Mouse (Mus musculus): Measurements from ENCODE around the gene Phyhipl. TPM values are rescaled to one million over a fixed set of nuclear protein-coding genes. Genes with fewer than 3 reads are reported as not detected.

Phyhipl gene
- polyA plus RNA-seq, 1 experiment from 2014 or later, result 284 TPM

GRCm38 (mm10) chr10:70611633-70612032 lies 44.1 kb downstream of the Phyhipl start:
- Histone ChIP-seq H3K27me3 (replicated peaks) (no peaks in the 10 kb centered on the region), H3K9me3 (no peaks in the 10 kb centered on the region), H3K36me3 (replicated peaks) (no peaks in the 10 kb centered on the region), H3K27ac (no peak overlapping the region), H3K9ac (no peak overlapping the region), H3K4me3 (no peak overlapping the region), H3K4me1 (no peaks in the 10 kb centered on the region), H3K4me2 (no peak overlapping the region)
- ATAC-seq (replicated peaks), result no peak
- WGBS, result 93% methylated on average over 1 of the region's 1 CpGs

- WGBS, result 2% methylated on average over 28 of the region's 28 CpGs
- Histone ChIP-seq H3K27me3 (replicated peaks) (no peaks in the 10 kb centered on the region), H3K9me3 (no peaks in the 10 kb centered on the region), H3K4me3 (peak overlapping the region; percentile 98), H3K9ac (peak overlapping the region; percentile 75), H3K27ac (peak overlapping the region; percentile 94), H3K4me2 (peak overlapping the region; percentile 67), H3K36me3 (replicated peaks) (no peaks in the 10 kb centered on the region), H3K4me1 (peaks cover 15% of the 10 kb centered on the region)
- peak; percentile 70 for ATAC-seq (replicated peaks)
Observed at GRCm38 (mm10) chr10:70599925-70600305, 55.9 kb downstream of the Phyhipl start.

GRCm38 (mm10) chr10:70599126-70599924 lies 56.4 kb downstream of the Phyhipl start:
- Histone ChIP-seq H3K4me3 (peak overlapping the region; percentile 98), H3K27ac (peak overlapping the region; percentile 94), H3K36me3 (replicated peaks) (no peaks in the 10 kb centered on the region), H3K9me3 (no peaks in the 10 kb centered on the region), H3K4me2 (peak overlapping the region; percentile 67), H3K9ac (peak overlapping the region; percentile 97), H3K4me1 (peaks cover 17% of the 10 kb centered on the region), H3K27me3 (replicated peaks) (no peaks in the 10 kb centered on the region)
- ATAC-seq (replicated peaks), result peak; percentile 96
- WGBS, result under 1% methylated on average over 103 of the region's 124 CpGs

- 0% methylated on average over 48 of the region's 48 CpGs for WGBS
- peak; percentile 75 for ATAC-seq (replicated peaks)
Observed at GRCm38 (mm10) chr10:70598516-70599125, 57.1 kb downstream of the Phyhipl start.

GRCm38 (mm10) chr10:70598081-70598515 lies 57.7 kb downstream of the Phyhipl start:
- peak overlapping the region; percentile 67 for H3K4me2 ChIP-seq
- H3K27ac ChIP-seq, result peak overlapping the region; percentile 94
- H3K4me3 ChIP-seq, result peak overlapping the region; percentile 98
- H3K9ac ChIP-seq, result peak overlapping the region; percentile 97
- no peak for ATAC-seq (replicated peaks)
- H3K27me3 ChIP-seq (replicated peaks), result no peaks in the 10 kb centered on the region
- no peaks in the 10 kb centered on the region for H3K36me3 ChIP-seq (replicated peaks)
- H3K4me1 ChIP-seq, result peaks cover 23% of the 10 kb centered on the region
- no peaks in the 10 kb centered on the region for H3K9me3 ChIP-seq
- 12% methylated on average over 10 of the region's 10 CpGs for WGBS

More at GRCm38 (mm10) chr10:70598516-70599125, 57.1 kb downstream of the Phyhipl start:
- H3K9ac ChIP-seq, result peak overlapping the region; percentile 97
- peak overlapping the region; percentile 67 for H3K4me2 ChIP-seq
- no peaks in the 10 kb centered on the region for H3K36me3 ChIP-seq (replicated peaks)
- H3K4me1 ChIP-seq, result peaks cover 23% of the 10 kb centered on the region
- H3K27ac ChIP-seq, result peak overlapping the region; percentile 94
- H3K9me3 ChIP-seq, result no peaks in the 10 kb centered on the region
- peak overlapping the region; percentile 98 for H3K4me3 ChIP-seq
- no peaks in the 10 kb centered on the region for H3K27me3 ChIP-seq (replicated peaks)

GRCm38 (mm10) chr10:70594007-70594406 lies 61.8 kb downstream of the Phyhipl start:
- no peaks in the 10 kb centered on the region for H3K9me3 ChIP-seq
- H3K27me3 ChIP-seq (replicated peaks), result no peaks in the 10 kb centered on the region
- no peak overlapping the region for H3K4me2 ChIP-seq
- 24% methylated on average over 1 of the region's 1 CpGs for WGBS
- peaks cover 23% of the 10 kb centered on the region for H3K4me1 ChIP-seq
- H3K36me3 ChIP-seq (replicated peaks), result no peaks in the 10 kb centered on the region
- no peak overlapping the region for H3K9ac ChIP-seq
- H3K27ac ChIP-seq, result no peak overlapping the region
- no peak for ATAC-seq (replicated peaks)
- no peak overlapping the region for H3K4me3 ChIP-seq

- Histone ChIP-seq H3K9me3 (no peaks in the 10 kb centered on the region), H3K4me2 (no peak overlapping the region), H3K27me3 (replicated peaks) (no peaks in the 10 kb centered on the region), H3K4me3 (no peak overlapping the region), H3K4me1 (peaks cover 4% of the 10 kb centered on the region), H3K36me3 (replicated peaks) (no peaks in the 10 kb centered on the region), H3K27ac (no peak overlapping the region), H3K9ac (no peak overlapping the region)
- no peak for ATAC-seq (replicated peaks)
- WGBS, result 90% methylated on average over 3 of the region's 3 CpGs
Observed at GRCm38 (mm10) chr10:70586876-70587405, 68.8 kb downstream of the Phyhipl start.

- 94% methylated on average over 1 of the region's 1 CpGs for WGBS
- Histone ChIP-seq H3K4me3 (no peak overlapping the region), H3K4me1 (peaks cover 4% of the 10 kb centered on the region), H3K4me2 (no peak overlapping the region), H3K27me3 (replicated peaks) (no peaks in the 10 kb centered on the region), H3K36me3 (replicated peaks) (no peaks in the 10 kb centered on the region), H3K9me3 (no peaks in the 10 kb centered on the region), H3K27ac (no peak overlapping the region), H3K9ac (no peak overlapping the region)
- ATAC-seq (replicated peaks), result no peak
Observed at GRCm38 (mm10) chr10:70584171-70584570, 71.6 kb downstream of the Phyhipl start.

- Histone ChIP-seq H3K4me1 (no peaks in the 10 kb centered on the region), H3K4me3 (no peak overlapping the region), H3K9me3 (no peaks in the 10 kb centered on the region), H3K36me3 (replicated peaks) (no peaks in the 10 kb centered on the region), H3K4me2 (no peak overlapping the region), H3K9ac (no peak overlapping the region), H3K27me3 (replicated peaks) (no peaks in the 10 kb centered on the region), H3K27ac (no peak overlapping the region)
- ATAC-seq (replicated peaks), result no peak
- WGBS, result 70% methylated on average over 7 of the region's 7 CpGs
Observed at GRCm38 (mm10) chr10:70581556-70582211, 74.1 kb downstream of the Phyhipl start.

GRCm38 (mm10) chr10:70563636-70564035 lies 92.1 kb downstream of the Phyhipl start:
- 24% methylated on average over 3 of the region's 3 CpGs for WGBS
- H3K36me3 ChIP-seq (replicated peaks), result peaks cover 17% of the 10 kb centered on the region
- H3K9me3 ChIP-seq, result no peaks in the 10 kb centered on the region
- H3K4me3 ChIP-seq, result no peak overlapping the region
- no peak for ATAC-seq (replicated peaks)
- H3K27me3 ChIP-seq (replicated peaks), result no peaks in the 10 kb centered on the region
- no peak overlapping the region for H3K27ac ChIP-seq
- H3K9ac ChIP-seq, result no peak overlapping the region
- no peaks in the 10 kb centered on the region for H3K4me1 ChIP-seq
- H3K4me2 ChIP-seq, result no peak overlapping the region

- 97% methylated on average over 3 of the region's 3 CpGs for WGBS
- no peak overlapping the region for H3K27ac ChIP-seq
- no peak overlapping the region for H3K9ac ChIP-seq
- H3K27me3 ChIP-seq (replicated peaks), result no peaks in the 10 kb centered on the region
- H3K36me3 ChIP-seq (replicated peaks), result peaks cover 24% of the 10 kb centered on the region
- H3K4me3 ChIP-seq, result no peak overlapping the region
- no peaks in the 10 kb centered on the region for H3K4me1 ChIP-seq
- no peak for ATAC-seq (replicated peaks)
- H3K4me2 ChIP-seq, result no peak overlapping the region
- H3K9me3 ChIP-seq, result no peaks in the 10 kb centered on the region
Observed at GRCm38 (mm10) chr10:70552531-70552930, 103.2 kb downstream of the Phyhipl start.

- no peak overlapping the region for H3K9ac ChIP-seq
- H3K4me2 ChIP-seq, result no peak overlapping the region
- H3K4me1 ChIP-seq, result no peaks in the 10 kb centered on the region
- no peaks in the 10 kb centered on the region for H3K27me3 ChIP-seq (replicated peaks)
- no peak overlapping the region for H3K4me3 ChIP-seq
- no peaks in the 10 kb centered on the region for H3K9me3 ChIP-seq
- no peak overlapping the region for H3K27ac ChIP-seq
- ATAC-seq (replicated peaks), result no peak
- peaks cover 23% of the 10 kb centered on the region; the same call in 1 of the 2 replicates for H3K36me3 ChIP-seq (replicated peaks)
- WGBS, result 72% methylated on average over 6 of the region's 6 CpGs
Observed at GRCm38 (mm10) chr10:70542857-70543256, 112.9 kb downstream of the Phyhipl start.
